Mouse (Mus musculus) heart, embryonic 13.5 days (tissue): ENCODE results near the gene Ms4a4c. TPM values are rescaled to one million over a fixed set of nuclear protein-coding genes. Genes with fewer than 3 reads are reported as not detected.
"Not testable (repeated sequence)": the region's sequence is repeated elsewhere in the genome, so short reads cannot be mapped to it uniquely, and the experiment has no call there.

Experiments
- ATAC-seq: fragments of 200-750 bp; cut with Nextera tagmentation; 2 replicates; pipeline ENCODE4 v1.8.0; 2017; ENCODE audit warnings: moderate TSS enrichment; ENCODE audit not compliant: insufficient number of reproducible peaks, low FRiP score, low TSS enrichment; ENCODE audit errors: extremely low read depth
- H3K27ac ChIP-seq: fragments of 300-500 bp; sonication (generic); replicated peaks from 2 replicates; pipeline ENCODE4 v1.5.1; 2015; ENCODE audit warnings: moderate library complexity, mild to moderate bottlenecking, inconsistent platforms
- H3K27me3 ChIP-seq: fragments of 300-500 bp; sonication (generic); replicated peaks from 2 replicates; pipeline ENCODE4 v1.6.1; 2015; ENCODE audit warnings: mild to moderate bottlenecking, inconsistent platforms
- H3K36me3 ChIP-seq: fragments of 300-500 bp; sonication (generic); 2 replicates; pipeline ENCODE4 v1.6.1; 2015; ENCODE audit warnings: mild to moderate bottlenecking, inconsistent platforms
- H3K4me1 ChIP-seq: fragments of 300-500 bp; sonication (generic); 2 replicates; pipeline ENCODE4 v1.6.1; 2015; ENCODE audit warnings: inconsistent platforms
- H3K4me2 ChIP-seq: fragments of 300-500 bp; sonication (generic); 2 replicates; pipeline ENCODE4 v1.6.1; 2015; ENCODE audit warnings: inconsistent platforms, mild to moderate bottlenecking, moderate library complexity
- H3K4me3 ChIP-seq: fragments of 300-500 bp; sonication (generic); 2 replicates; pipeline ENCODE4 v1.5.1; 2015; ENCODE audit warnings: moderate library complexity, mild to moderate bottlenecking, inconsistent platforms
- H3K9ac ChIP-seq: fragments of 300-500 bp; sonication (generic); 2 replicates; pipeline ENCODE4 v1.6.1; 2015; ENCODE audit warnings: inconsistent platforms, mild to moderate bottlenecking, moderate library complexity
- H3K9me3 ChIP-seq: fragments of 300-500 bp; sonication (generic); 2 replicates; pipeline ENCODE4 v1.6.1; 2016; ENCODE audit warnings: inconsistent platforms
- WGBS: fragments of 180-500 bp; shearing (Covaris S2); methylation state at CpG from one replicate; pipeline ENCODE4 v1.1.7; 2015; ENCODE audit warnings: mixed read lengths; 5-methylcytosine and 5-hydroxymethylcytosine counted together
- polyA plus RNA-seq: library from polyadenylated mRNA; unstranded; fragments of >200 nt; fragmentation: Nextera tagmentation; extraction: Ambion mirVana; gene quantifications from 2 replicates; pipeline ENCODE4 v1.2.1, GENCODE M21; 2015

Ms4a4c gene
- polyA plus RNA-seq, 1 experiment from 2014 or later: 0.27 TPM

- Histone ChIP-seq H3K9me3 (no peaks in the 10 kb centered on the region), H3K27ac (no peak overlapping the region)
These were observed 61.9 kb downstream of the Ms4a4c start for GRCm38 (mm10) chr19:11466471-11466870.

DNA sequence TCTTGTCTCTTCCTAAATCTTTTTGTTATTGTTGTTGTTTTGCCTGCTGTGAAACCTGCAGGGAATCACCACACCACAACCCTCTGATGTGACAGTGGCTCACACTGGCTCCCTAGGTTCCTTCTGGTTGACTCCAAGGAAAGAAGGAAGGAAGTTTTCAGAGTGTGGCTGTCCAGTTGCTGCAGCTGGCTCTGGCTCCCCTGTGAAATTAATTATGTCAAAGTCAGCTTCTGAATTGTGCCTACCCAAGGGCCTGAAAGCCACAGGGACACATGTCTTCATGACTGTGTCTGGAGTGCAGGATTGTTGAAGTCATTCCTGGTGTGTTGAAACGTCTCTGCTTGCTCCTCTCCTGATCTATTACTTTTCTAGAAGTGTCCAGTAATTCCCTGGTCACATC, 63.8 kb downstream of the Ms4a4c start:
- H3K36me3 ChIP-seq, H3K9ac ChIP-seq, H3K27me3 ChIP-seq, ATAC-seq, H3K9me3 ChIP-seq, H3K4me2 ChIP-seq, H3K4me1 ChIP-seq, H3K27ac ChIP-seq, H3K4me3 ChIP-seq: not testable (repeated sequence)
- WGBS: 49% methylated on average over 1 of the region's 1 CpGs

More at GRCm38 (mm10) chr19:11466471-11466870, 61.9 kb downstream of the Ms4a4c start:
- Histone ChIP-seq H3K4me2 (no peak overlapping the region), H3K9ac (no peak overlapping the region), H3K4me1 (no peaks in the 10 kb centered on the region), H3K36me3 (no peaks in the 10 kb centered on the region), H3K4me3 (no peak overlapping the region), H3K27me3 (no peaks in the 10 kb centered on the region)
- 65% methylated on average over 5 of the region's 5 CpGs for WGBS
- ATAC-seq: no peak

DNA sequence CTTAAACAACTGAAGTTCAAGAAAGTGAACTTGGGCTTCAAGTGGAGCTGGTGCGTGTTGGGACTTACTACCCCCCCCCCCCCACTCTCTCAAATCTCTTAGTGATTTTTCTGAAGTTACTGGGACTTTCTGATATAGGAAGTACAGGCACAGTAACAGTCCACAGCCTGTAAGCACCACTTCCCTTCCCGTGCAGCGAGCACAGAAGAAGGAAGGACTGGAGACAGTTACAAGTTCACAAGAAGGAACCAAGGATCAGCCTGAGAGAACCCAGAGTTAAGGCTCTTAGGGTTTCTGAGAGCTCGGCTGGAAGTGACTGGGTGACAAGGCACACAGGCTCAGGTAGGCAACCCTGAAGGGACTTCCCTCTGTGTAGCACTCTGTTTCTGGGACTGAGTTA, 64.6 kb downstream of the Ms4a4c start, which contains the start of gene Ms4a6c:
Gene Ms4a6c (plus strand): TSS at position 152 of the 400 bp plus-strand sequence.
- not testable (repeated sequence) for H3K4me2 ChIP-seq, H3K9me3 ChIP-seq, H3K4me1 ChIP-seq, H3K27me3 ChIP-seq, H3K4me3 ChIP-seq, H3K9ac ChIP-seq, H3K36me3 ChIP-seq, ATAC-seq, H3K27ac ChIP-seq
- 55% methylated on average over 4 of the region's 4 CpGs for WGBS

Other genes starting within 250 kb of the Ms4a4c start
- not detected in 2 replicates for gene 1700025F22Rik, start 239.4 kb upstream of the Ms4a4c start, polyA plus RNA-seq
- not detected in 2 replicates for gene Ms4a13, start 208.0 kb upstream of the Ms4a4c start, polyA plus RNA-seq
- not detected in 2 replicates for gene Ms4a12, start 172.3 kb upstream of the Ms4a4c start, polyA plus RNA-seq
- not detected in 2 replicates for gene Ms4a1, start 138.5 kb upstream of the Ms4a4c start, polyA plus RNA-seq
- not detected in 2 replicates for gene Ms4a5, start 120.9 kb upstream of the Ms4a4c start, polyA plus RNA-seq
- 0.05 TPM in 1 of 2 replicates, not detected in the other for gene Ms4a14, start 90.3 kb upstream of the Ms4a4c start, polyA plus RNA-seq
- gene Ms4a7, start 68.6 kb upstream of the Ms4a4c start, polyA plus RNA-seq: 2.7 and 3.6 TPM in 2 replicates
- gene Ms4a4a, start 29.2 kb upstream of the Ms4a4c start, polyA plus RNA-seq: 2.8 and 4.2 TPM in 2 replicates
- gene Ms4a4b, start 38.8 kb downstream of the Ms4a4c start, polyA plus RNA-seq: not detected in 2 replicates
- gene Ms4a6c, start 64.6 kb downstream of the Ms4a4c start, polyA plus RNA-seq: 2.8 and 3.7 TPM in 2 replicates
- gene Gm8369, start 81.2 kb downstream of the Ms4a4c start, polyA plus RNA-seq: not detected in 2 replicates
- 3.0 and 3.7 TPM in 2 replicates for gene Ms4a6b, start 111.7 kb downstream of the Ms4a4c start, polyA plus RNA-seq
- 0.37 and 0.47 TPM in 2 replicates for gene Ms4a4d, start 132.0 kb downstream of the Ms4a4c start, polyA plus RNA-seq
- 1.7 and 2.6 TPM in 2 replicates for gene Ms4a6d, start 200.1 kb downstream of the Ms4a4c start, polyA plus RNA-seq
- not detected in 2 replicates for gene Ms4a2, start 218.9 kb downstream of the Ms4a4c start, polyA plus RNA-seq
- gene Ms4a3, start 236.1 kb downstream of the Ms4a4c start, polyA plus RNA-seq: 0.12 and 0.31 TPM in 2 replicates